Mouse (Mus musculus): ENCODE measurements around the gene Wdr13. TPM values are rescaled to one million over a fixed set of nuclear protein-coding genes. Genes with fewer than 3 reads are reported as not detected.
"Not testable (repeated sequence)": the region's sequence is repeated elsewhere in the genome, so short reads cannot be mapped to it uniquely, and the experiment has no call there.

The Wdr13 gene
- total RNA-seq, 1 experiment from 2014 or later, result 41.6 TPM

DNA sequence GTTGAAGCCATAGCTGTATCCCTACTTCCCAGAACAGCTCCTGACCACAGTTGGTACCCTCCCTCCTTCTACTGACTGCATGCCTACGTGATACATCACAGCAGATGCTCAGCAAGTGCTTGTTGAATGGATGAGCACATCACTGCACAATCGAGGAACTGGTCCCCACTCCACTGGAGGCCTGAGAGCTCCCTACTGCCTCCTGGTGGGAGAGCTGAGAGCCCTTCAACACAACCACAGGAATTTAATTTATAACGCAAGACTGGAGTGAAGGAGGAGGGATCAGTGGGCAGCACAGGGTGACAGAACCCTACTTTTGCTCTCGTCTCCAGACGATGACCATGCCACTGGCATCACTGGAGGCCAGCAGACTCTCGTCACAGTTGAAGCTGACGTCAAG is 7.5 kb downstream of the Wdr13 start:
- peak in 1 of 2 experiments; percentile 39; a peak in 1 of 4 replicates for ATAC-seq (replicated peaks in 1 of 2; ENCODE audit: insufficient read depth in 1 of 2, low FRiP score in 2 of 2, low TSS enrichment in 1 of 2, low read depth in 1 of 2, poor library complexity in 2 of 2, severe bottlenecking in 2 of 2)

DNA sequence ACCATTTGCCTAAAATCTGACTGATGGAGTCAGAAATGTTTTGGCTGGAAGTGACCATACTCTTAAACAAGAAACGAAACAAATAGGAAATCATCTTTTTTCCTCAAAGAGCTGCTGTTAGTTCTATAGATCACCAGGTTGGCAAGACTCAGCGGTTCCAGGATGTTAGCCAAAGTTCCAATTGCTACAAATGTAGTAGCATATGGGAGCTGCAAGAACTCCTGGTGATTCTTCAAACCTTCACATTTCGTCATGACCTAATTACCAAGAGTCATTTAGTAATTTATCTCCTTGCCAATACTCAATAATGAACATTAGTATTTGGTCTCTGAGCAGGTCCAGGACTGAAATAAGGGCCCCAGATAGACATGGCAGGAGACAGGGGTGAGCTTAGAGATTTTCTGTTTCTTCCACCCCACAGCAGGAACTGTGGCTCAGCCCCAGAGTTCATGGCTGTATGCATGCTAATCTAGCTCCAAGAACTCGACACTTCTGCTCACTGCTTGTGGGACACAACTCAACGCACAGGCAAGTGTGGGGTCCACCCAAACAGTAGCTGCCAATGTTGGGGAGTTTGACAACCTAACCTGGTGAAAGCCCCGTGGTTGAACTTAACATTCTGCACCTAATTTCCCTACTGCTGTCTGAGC is 8.7 kb downstream of the Wdr13 start:
- ATAC-seq (replicated peaks in 1 of 2; ENCODE audit: insufficient read depth in 1 of 2, low FRiP score in 2 of 2, low TSS enrichment in 1 of 2, low read depth in 1 of 2, poor library complexity in 2 of 2, severe bottlenecking in 2 of 2), result no peak

DNA sequence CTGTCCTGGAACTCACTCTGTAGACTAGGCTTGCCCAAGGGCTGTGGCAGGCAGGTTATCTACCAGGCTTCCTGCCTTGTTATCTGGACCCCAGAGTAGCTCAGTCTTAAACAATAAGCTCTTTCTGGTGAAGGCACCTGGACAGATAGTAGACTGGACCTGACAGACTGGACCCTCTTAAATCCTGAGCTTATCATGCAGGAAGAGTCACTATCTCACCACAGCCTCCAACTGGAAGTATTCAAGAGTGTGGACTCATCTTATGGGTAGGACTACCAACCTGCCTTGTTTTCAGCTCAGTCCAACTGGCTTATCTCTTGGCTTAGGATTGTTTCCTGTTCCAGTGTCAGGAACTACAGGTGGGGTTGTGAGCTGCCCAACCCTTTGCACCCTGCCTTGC is 15.4 kb downstream of the Wdr13 start:
- ATAC-seq (replicated peaks in 1 of 2; ENCODE audit: insufficient read depth in 1 of 2, low FRiP score in 2 of 2, low TSS enrichment in 1 of 2, low read depth in 1 of 2, poor library complexity in 2 of 2, severe bottlenecking in 2 of 2), result no peak

DNA sequence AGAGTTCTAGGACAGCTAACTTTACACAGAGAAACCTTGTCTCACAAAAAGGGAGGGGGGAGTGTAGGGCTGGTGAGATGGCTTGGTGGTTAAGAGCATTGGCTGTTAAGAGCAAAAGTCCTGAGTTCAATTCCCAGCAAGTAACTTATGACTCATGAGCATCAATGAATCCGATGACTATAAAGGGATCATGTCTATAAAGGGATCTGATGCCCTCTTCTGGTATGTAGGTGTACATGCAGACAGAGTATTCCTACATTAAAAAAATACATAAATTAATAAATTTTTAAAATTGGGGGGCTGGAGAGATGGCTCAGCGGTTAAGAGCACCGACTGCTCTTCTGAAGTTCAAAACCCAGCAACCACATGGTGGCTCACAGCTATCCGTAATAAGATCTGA is 17.4 kb downstream of the Wdr13 start:
- ATAC-seq (replicated peaks in 1 of 2; ENCODE audit: insufficient read depth in 1 of 2, low FRiP score in 2 of 2, low TSS enrichment in 1 of 2, low read depth in 1 of 2, poor library complexity in 2 of 2, severe bottlenecking in 2 of 2), result no peak

DNA sequence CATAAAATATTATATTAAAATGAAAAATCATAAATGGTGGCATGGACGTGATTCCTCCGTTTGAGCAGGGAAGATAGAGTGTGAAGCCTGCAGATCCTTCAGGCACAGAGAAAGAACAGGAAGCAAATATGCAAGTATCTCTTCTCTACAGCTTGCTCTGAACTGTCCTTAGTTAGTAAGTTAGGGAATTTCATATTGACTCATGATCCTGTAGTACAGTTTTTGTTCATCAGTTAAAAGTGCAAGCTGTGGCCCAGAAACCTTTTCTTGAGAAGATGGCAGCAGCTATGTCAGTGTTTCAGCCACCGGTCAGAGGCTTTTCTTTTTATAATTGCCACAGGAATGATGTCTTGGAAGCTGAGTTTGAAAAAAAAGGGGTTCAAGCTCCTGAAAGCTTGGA is 27.7 kb downstream of the Wdr13 start:
- ATAC-seq (replicated peaks in 1 of 2; ENCODE audit: insufficient read depth in 1 of 2, low FRiP score in 2 of 2, low TSS enrichment in 1 of 2, low read depth in 1 of 2, poor library complexity in 2 of 2, severe bottlenecking in 2 of 2), result no peak

DNA sequence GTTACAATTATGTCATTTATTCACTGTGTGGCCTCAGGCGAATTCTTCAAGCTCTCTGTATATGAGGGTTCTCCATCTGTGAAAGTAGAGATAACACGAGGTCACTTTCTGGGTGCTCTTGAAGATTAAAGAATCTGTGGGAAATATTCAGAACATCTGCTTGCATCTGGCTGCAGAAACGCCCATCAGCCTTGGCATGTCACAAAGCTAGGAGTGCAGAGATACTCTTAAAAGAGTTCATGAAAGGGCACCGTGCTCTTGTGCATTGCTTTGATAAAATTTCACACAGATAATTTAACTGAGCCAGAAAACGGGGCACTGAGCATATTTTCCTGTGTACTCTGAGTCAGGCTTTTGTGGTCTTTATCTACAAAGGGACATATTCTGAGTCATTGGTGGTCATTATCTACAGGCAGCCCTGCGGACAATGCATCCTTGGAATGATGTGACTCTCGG is 30.5 kb downstream of the Wdr13 start:
- ATAC-seq (replicated peaks in 1 of 2; ENCODE audit: insufficient read depth in 1 of 2, low FRiP score in 2 of 2, low TSS enrichment in 1 of 2, low read depth in 1 of 2, poor library complexity in 2 of 2, severe bottlenecking in 2 of 2), result no peak; a peak in 1 of 4 replicates

DNA sequence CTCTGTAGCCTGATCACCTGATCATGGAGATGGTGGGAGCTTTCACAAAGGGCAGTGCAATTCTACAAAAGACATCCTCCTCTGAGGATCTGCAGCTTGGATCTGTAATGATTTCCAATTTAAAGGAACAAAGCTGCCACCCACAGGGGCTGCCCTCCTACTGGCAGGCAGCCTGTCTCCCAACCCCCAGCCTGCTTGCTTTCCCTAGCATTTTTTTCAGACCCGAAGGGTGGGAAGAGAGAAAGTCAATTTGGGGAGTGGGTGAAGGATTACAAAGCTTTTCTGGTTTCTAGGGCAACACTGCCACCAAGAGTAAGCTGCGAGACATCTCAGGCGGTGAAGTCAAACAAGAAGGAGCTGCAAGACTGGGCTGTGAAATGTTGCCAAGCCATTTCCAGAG is 31.7 kb downstream of the Wdr13 start:
- no peak for ATAC-seq (replicated peaks in 1 of 2; ENCODE audit: insufficient read depth in 1 of 2, low FRiP score in 2 of 2, low TSS enrichment in 1 of 2, low read depth in 1 of 2, poor library complexity in 2 of 2, severe bottlenecking in 2 of 2)

DNA sequence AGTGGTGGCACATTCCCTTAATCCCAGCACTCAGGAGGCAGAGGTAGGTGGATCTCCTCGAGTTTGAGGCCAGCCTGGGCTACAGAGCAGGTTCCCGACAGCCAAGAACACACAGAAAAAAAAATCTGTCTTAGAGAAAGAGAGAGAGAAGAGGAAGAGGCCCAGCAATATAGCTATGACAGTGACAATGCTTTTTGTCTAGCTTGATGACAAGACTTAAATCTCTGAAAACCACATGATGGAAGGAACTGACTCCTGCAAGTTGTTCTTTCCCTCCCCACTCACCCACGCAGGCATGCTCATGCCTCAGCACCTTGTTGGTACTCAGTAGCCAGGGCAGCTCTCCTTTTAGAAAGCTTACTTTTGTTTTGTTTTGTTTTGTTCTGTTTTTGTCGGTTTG is 33.3 kb downstream of the Wdr13 start:
- ATAC-seq (replicated peaks in 1 of 2; ENCODE audit: insufficient read depth in 1 of 2, low FRiP score in 2 of 2, low TSS enrichment in 1 of 2, low read depth in 1 of 2, poor library complexity in 2 of 2, severe bottlenecking in 2 of 2), result no peak

DNA sequence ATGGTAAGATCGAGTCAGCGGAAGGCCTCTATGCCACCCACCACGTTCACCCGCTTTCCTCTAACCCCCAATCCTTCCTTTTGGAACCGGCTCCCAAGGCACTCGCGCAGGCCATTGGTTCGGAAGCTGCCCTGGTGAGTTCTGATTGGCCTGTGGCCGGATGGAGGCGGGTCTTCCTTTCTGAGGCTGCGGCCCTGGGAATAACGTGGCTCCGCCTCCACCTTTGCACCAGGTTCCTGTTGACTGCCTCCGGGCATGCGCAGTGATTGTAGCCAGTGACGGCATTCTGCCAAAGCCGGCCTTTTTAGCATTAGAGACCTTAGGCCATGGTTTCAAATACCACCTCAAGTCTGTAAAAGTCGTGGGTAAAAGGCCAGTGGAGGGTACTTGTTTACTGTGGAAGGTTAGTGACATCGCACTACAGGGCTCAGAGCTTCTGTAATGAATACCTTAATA is 35.9 kb downstream of the Wdr13 start:
- peak; percentile 91 to 99 for ATAC-seq (replicated peaks in 1 of 2; ENCODE audit: insufficient read depth in 1 of 2, low FRiP score in 2 of 2, low TSS enrichment in 1 of 2, low read depth in 1 of 2, poor library complexity in 2 of 2, severe bottlenecking in 2 of 2)

DNA sequence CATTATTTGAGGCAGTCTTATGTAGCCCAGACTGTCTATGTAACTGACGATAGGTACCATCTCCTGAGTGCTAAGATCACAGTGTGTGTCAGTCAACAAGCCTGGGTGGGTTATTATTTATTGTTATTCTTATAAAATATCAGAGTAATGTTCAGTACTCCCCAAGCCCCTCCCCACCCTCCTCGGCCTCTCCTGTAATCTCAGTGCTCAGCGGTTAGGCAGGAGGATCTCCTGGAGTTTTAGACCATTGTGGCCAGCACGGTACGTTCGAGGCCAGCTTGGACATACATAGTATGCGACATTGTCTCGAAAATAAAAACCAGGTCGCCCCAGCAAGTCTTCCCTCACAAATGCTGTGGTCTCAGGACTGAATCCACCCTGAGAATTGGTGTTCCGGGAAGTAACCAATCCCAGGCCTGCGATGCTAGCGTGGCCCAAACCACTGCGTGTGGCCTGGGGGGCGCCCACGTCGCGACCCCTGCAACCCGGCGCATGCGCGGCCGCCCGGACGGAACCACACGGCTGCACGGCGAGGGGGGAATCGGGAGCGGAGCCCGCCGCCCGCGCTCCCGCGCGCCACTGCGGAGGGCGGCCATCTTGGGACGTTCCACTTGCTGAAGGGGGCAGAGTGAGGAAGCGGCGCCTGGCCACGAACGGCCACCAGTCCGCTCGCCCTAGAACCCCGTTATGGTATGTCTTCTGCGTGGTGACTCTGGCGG is 36.5 kb downstream of the Wdr13 start:
- peak; percentile 87 to 88 for ATAC-seq (replicated peaks in 1 of 2; ENCODE audit: insufficient read depth in 1 of 2, low FRiP score in 2 of 2, low TSS enrichment in 1 of 2, low read depth in 1 of 2, poor library complexity in 2 of 2, severe bottlenecking in 2 of 2)

DNA sequence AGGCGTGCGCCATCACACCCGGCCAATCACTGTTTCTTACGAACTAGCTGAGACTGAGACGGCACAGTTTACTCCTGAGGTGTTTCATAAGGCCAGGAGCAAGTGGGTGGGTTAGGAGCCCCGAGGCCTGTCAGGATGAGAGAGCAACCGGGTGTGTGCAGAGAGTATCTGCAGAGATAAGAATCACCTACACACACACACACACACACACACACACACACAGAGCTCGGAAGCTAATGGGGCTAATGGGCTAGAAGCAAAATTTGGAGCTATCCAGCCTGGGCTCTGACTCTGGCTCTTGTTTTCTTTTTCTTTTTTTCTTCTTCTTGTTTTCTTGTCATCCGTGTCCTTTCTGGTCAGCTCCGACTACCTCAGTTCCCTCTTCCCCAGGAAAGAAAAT is 37.1 kb downstream of the Wdr13 start:
- no peak for ATAC-seq (replicated peaks in 1 of 2; ENCODE audit: insufficient read depth in 1 of 2, low FRiP score in 2 of 2, low TSS enrichment in 1 of 2, low read depth in 1 of 2, poor library complexity in 2 of 2, severe bottlenecking in 2 of 2)

DNA sequence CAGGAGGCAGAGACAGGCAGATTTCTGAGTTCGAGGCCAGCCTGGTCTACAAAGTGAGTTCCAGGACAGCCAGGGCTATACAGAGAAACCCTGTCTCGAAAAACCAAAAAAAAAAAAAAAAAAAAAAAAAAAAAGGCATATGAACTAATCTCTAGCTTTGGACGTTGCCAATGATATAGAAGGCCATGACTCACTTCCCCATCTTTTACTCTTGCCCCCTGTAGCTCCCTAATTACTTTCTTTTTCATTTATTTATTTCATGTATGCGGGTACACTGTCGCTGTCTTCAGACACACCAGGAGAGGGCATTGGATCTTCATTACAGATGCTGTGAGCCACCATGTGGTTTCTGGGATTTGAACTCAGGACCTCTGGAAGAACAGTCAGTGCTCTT is 41.7 kb downstream of the Wdr13 start:
- not testable (repeated sequence) for ATAC-seq (replicated peaks in 1 of 2; ENCODE audit: insufficient read depth in 1 of 2, low FRiP score in 2 of 2, low TSS enrichment in 1 of 2, low read depth in 1 of 2, poor library complexity in 2 of 2, severe bottlenecking in 2 of 2)

DNA sequence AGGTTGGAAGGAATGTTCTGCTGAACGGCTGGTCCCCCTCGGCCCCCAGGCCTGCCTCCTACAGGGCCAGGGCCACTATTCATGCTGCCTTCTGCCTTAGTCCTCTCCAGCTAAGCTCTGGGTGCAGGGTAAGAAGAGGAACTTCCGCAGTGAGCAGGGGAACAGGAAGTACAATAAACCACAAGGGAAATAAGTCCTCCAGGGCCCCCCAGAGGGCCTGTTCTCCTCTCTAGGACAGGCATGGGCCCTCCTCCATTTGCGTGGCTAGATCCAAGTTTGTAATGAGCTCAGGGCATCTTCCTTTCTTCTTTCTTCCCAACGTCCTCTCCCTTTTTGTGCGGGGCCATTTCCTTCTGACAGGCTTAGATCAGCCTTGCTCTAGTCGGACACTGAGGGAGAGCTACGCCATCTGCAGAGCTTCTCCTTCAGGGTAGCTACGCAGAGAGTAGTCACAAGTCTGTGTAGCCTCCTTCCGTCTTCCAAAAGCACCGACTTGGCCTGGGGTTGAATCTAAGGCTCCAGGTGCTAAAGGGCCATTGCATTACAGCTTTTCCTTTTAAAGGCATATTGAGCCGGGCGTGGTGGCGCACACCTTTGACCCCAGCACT is 42.2 kb downstream of the Wdr13 start, which contains the start of gene Was:
Gene Was (minus strand): TSS at position 153 of the 608 bp plus-strand sequence.
- peak; percentile 96 to 97 for ATAC-seq (replicated peaks in 1 of 2; ENCODE audit: insufficient read depth in 1 of 2, low FRiP score in 2 of 2, low TSS enrichment in 1 of 2, low read depth in 1 of 2, poor library complexity in 2 of 2, severe bottlenecking in 2 of 2)

DNA sequence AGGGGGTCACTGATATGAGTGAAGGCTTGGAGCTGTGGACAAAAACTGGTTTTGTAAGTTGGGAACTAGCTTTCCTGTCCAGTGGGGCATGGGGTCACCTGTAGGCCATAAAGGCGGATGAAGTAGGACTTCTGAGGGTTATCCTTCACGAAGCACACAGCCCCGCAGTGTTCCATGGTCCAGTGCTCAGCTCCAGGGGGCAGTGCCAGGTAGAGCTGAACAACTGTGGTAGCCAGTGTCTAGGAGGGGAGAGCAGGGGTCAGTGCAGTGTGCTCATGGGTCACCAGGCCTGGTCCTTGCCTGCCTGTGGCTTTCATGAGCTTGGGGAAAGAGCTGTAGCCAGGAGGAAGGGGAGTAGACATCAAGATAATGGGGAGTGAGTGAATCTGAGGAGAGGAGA is 42.9 kb downstream of the Wdr13 start:
- no peak for ATAC-seq (replicated peaks in 1 of 2; ENCODE audit: insufficient read depth in 1 of 2, low FRiP score in 2 of 2, low TSS enrichment in 1 of 2, low read depth in 1 of 2, poor library complexity in 2 of 2, severe bottlenecking in 2 of 2)

DNA sequence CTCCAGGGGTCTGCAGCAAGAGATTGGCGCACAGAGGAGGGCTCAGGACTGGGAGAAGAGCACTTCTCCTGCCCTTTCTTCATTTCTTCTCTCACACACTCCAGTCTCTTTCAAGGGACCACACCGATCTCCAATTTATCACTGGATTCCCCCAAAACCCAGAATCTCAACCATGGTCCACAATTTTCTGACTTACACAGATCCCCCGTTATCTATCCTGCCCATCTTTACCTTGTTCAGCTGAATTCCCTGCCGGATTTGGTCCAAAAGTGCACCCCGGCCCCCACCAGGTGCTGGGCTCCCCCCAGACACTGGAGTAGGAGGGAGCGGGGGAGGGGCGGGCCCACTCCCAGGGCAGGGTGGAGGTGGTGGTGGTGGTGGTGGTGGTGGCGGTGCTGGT is 47.1 kb downstream of the Wdr13 start:
- ATAC-seq (replicated peaks in 1 of 2; ENCODE audit: insufficient read depth in 1 of 2, low FRiP score in 2 of 2, low TSS enrichment in 1 of 2, low read depth in 1 of 2, poor library complexity in 2 of 2, severe bottlenecking in 2 of 2), result no peak

DNA sequence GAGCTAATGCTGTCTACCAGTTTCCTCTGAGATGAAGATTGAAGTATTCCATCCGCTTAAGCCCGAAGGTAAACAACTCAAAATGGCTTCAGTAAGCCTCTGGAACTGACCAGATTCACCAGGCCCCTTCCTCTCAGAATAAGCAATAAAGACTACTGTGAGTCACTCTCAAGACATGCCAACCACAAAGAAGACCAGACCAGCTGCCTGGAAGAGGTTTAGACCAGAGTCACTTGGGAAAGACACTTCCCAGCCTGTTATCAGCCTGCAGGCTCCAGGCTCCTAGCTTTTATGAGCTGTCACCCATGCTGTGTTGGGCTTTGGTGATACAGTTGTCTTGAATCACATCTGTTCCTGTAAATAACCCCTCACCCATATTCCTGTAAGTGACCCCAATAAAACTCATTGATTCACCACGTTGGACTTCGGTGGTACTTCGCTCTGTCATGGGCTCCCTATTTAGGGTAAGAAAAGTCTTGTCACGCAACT is 47.9 kb downstream of the Wdr13 start:
- ATAC-seq (replicated peaks in 1 of 2; ENCODE audit: insufficient read depth in 1 of 2, low FRiP score in 2 of 2, low TSS enrichment in 1 of 2, low read depth in 1 of 2, poor library complexity in 2 of 2, severe bottlenecking in 2 of 2), result no peak

DNA sequence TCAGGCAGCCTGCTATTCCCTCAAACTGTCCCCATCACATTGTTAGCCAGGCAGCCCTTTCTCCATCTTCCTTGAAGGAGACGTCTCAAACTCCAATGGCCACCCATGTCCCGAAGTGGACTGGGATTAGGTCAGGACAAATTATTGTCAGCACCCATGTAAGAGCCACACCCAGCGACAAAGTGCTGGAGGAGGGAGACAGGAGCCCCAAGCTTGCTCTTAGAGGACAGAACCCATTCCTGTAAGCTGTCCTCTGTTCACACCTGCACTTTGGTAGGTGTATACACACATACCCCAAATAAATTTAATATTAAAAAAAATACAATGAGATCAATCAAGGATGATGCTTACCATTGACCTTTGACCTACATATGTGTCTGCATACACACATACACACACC is 57.6 kb downstream of the Wdr13 start:
- ATAC-seq (replicated peaks in 1 of 2; ENCODE audit: insufficient read depth in 1 of 2, low FRiP score in 2 of 2, low TSS enrichment in 1 of 2, low read depth in 1 of 2, poor library complexity in 2 of 2, severe bottlenecking in 2 of 2), result 0 out of 4 replicates have a peak, but pooled peaks of 1 of the 2 experiments have one; percentile 1

DNA sequence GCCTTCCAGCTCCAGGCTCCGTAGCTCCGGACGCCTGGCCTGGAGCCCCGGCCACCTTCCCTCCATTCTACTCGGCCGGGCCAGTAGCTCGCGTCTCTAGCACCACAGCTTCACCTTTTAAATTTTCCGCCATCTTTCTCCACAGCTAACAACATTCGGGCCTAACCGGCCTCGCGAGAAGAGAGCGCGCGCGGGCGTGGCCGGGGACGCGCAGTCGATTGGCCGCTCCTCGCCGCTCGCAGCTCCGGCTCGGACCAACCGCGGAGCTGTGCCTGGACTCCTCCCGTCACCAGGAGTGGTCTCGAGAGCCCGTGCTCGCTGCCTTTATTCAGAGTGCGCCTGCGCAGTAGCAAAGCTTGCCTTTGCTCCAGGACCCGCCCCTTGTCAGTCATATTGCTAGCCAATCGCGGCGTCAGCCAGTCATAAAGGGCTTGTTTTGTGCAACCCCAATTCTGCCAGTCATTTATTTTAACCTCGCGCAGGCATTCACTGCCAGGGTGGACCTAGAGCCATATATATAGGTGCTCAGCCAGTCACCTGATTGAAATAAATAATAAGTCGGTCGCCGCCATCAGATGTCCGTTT is 58.2 kb downstream of the Wdr13 start, which contains the start of gene Suv39h1:
Gene Suv39h1 (minus strand): TSS at position 331 of the 585 bp plus-strand sequence.
- ATAC-seq (replicated peaks in 1 of 2; ENCODE audit: insufficient read depth in 1 of 2, low FRiP score in 2 of 2, low TSS enrichment in 1 of 2, low read depth in 1 of 2, poor library complexity in 2 of 2, severe bottlenecking in 2 of 2), result peak; percentile 96 to 98
